Comparison of ENCODE assay signal across 28 mouse cellular contexts in genomic region chr6:123175549-123175948, GRCm38 (mm10). TPM values are rescaled to one million over a fixed set of nuclear protein-coding genes. Genes with fewer than 3 reads are reported as not detected.
DNase-seq lines count a peak whose midpoint lies in the region; ATAC-seq and TF ChIP-seq lines count a peak whose summit lies in the region.
"Had no signal": no experiment of that assay in that cellular context is flagged by ENCODE, and none has a peak within 500 bp of the region (broad histone marks: within the 10 kb centered on the region; RNA-seq: fewer than 3 reads in every experiment).

No protein-coding gene starts in this region.

- peak; percentile 46 to 86; a peak in 1 of 4 replicates for ATAC-seq in hematopoietic stem cell, adult 5-6 weeks (replicated peaks in 1 of 2; ENCODE audit: insufficient read depth in 1 of 2, low FRiP score in 2 of 2, low TSS enrichment in 1 of 2, low read depth in 1 of 2, poor library complexity in 2 of 2, severe bottlenecking in 2 of 2)
- peak; percentile 75; the same call in 1 of the 2 replicates for ATAC-seq in neutrophil, adult 5-6 weeks (ENCODE audit: extremely low read depth, insufficient number of reproducible peaks, low FRiP score, poor library complexity, severe bottlenecking)
- no peak for ATAC-seq in activated CD4-positive, CD25-positive, alpha-beta regulatory T cell, adult 4 months
- no peak for ATAC-seq in midbrain, postnatal 0 days (ENCODE audit: low FRiP score)
- ATAC-seq: forebrain, embryonic 14.5 days; hindbrain, postnatal 0 days had no signal

- H3K36me3 ChIP-seq in midbrain, postnatal 0 days (ENCODE audit: insufficient read depth, low read length) = no peaks in the 10 kb centered on the region
- H3K36me3 ChIP-seq: embryonic facial prominence, embryonic 15.5 days; forebrain, embryonic 10.5 days; heart, embryonic 12.5 days; hindbrain, embryonic 13.5 days had no signal

- H3K27me3 ChIP-seq in midbrain, postnatal 0 days (ENCODE audit: insufficient read depth, low read length) = no peaks in the 10 kb centered on the region
- H3K27me3 ChIP-seq: embryonic facial prominence, embryonic 15.5 days; heart, embryonic 12.5 days; hindbrain, embryonic 13.5 days had no signal

- no peak overlapping the region for H3K9ac ChIP-seq in midbrain, postnatal 0 days (replicated peaks; ENCODE audit: low read length, poor library complexity, severe bottlenecking)
- H3K9ac ChIP-seq: embryonic facial prominence, embryonic 15.5 days; heart, embryonic 12.5 days; hindbrain, embryonic 13.5 days had no signal

- H3K4me3 ChIP-seq in bone marrow macrophage, adult 2 months (ENCODE audit: insufficient read depth, low read length) = no peak overlapping the region
- no peak overlapping the region for H3K4me3 ChIP-seq in midbrain, postnatal 0 days (ENCODE audit: low read depth, low read length)
- H3K4me3 ChIP-seq: embryonic facial prominence, embryonic 15.5 days; erythroblast, embryonic 14.5 days; forebrain, embryonic 10.5 days; heart, adult 2 months; heart, embryonic 12.5 days; hindbrain, embryonic 13.5 days had no signal

- no peak for TF ChIP-seq CTCF in bone marrow macrophage, adult 2 months (IDR thresholded peaks at IDR 0.05; ENCODE audit: low read depth, low read length)
- TF ChIP-seq CTCF in midbrain, postnatal 0 days (IDR thresholded peaks at IDR 0.05) = no peak

- WGBS in midbrain, postnatal 0 days = 85% methylated on average over 1 of the region's 1 CpGs

- H3K4me1 ChIP-seq in bone marrow macrophage, adult 2 months (ENCODE audit: control insufficient read depth, insufficient read depth, low read length) = peaks cover 20% of the 10 kb centered on the region
- H3K4me1 ChIP-seq in midbrain, postnatal 0 days (ENCODE audit: insufficient read depth, low read length) = no peaks in the 10 kb centered on the region
- H3K4me1 ChIP-seq: embryonic facial prominence, embryonic 15.5 days; forebrain, embryonic 10.5 days; heart, embryonic 12.5 days; hindbrain, embryonic 13.5 days had no signal

- H3K27ac ChIP-seq in bone marrow macrophage, adult 2 months (ENCODE audit: insufficient read depth, low read depth, low read length) = peak overlapping the region; percentile 68
- no peak overlapping the region for H3K27ac ChIP-seq in midbrain, postnatal 0 days (ENCODE audit: low read depth, low read length)
- H3K27ac ChIP-seq: embryonic facial prominence, embryonic 15.5 days; forebrain, embryonic 10.5 days; heart, adult 2 months; hindbrain, embryonic 13.5 days; hindbrain, postnatal 0 days had no signal

- no peak overlapping the region for H3K4me2 ChIP-seq in midbrain, postnatal 0 days (ENCODE audit: low read depth, low read length, poor library complexity, severe bottlenecking)
- H3K4me2 ChIP-seq: embryonic facial prominence, embryonic 15.5 days; heart, embryonic 12.5 days; hindbrain, embryonic 13.5 days had no signal

- peak; percentile 7 for DNase-seq in lung, postnatal 25 days (ENCODE audit: low spot score)
- no peak for DNase-seq in lung, postnatal 14 days
- no peak for DNase-seq in midbrain, postnatal 0 days (ENCODE audit: low spot score)
- DNase-seq: adrenal gland, adult 2 months; adrenal gland, postnatal 25 days; cerebellum, adult 2 months; cerebellum, postnatal 10 days; embryo, embryonic 11 days; gastrocnemius, postnatal 36 days; heart, postnatal 36 days had no signal

- no peak for TF ChIP-seq POLR2A in bone marrow macrophage, adult 2 months (IDR thresholded peaks at IDR 0.05; ENCODE audit: borderline replicate concordance, low read depth, low read length)

- no peaks in the 10 kb centered on the region for H3K9me3 ChIP-seq in midbrain, postnatal 0 days (ENCODE audit: low read length)
- H3K9me3 ChIP-seq: embryonic facial prominence, embryonic 15.5 days; forebrain, embryonic 10.5 days; hindbrain, embryonic 13.5 days had no signal

RNA-seq across cellular contexts. Expression of gene Clec4b2, which starts 2.9 kb away (rescaled TPM):
- polyA plus RNA-seq in bone marrow macrophage, adult 2 months (2012; ENCODE audit: insufficient read depth, insufficient read length, missing spikeins) = not detected in 2 replicates
- 0.89 and 4.1 TPM in 2 replicates for total RNA-seq in hematopoietic stem cell, adult 5-6 weeks (2017)
- 0.58 and 2.1 TPM in 2 replicates for total RNA-seq in neutrophil, adult 5-6 weeks (2017)
- not detected for polyA plus RNA-seq in activated CD4-positive, CD25-positive, alpha-beta regulatory T cell, adult 4 months (2017; shearing (Covaris generic))
- total RNA-seq in midbrain, postnatal 0 days (2014; rRNA removed) = not detected in 2 replicates
- polyA plus RNA-seq in midbrain, postnatal 0 days (2015; fragmentation: Nextera tagmentation; extraction: Ambion mirVana) = not detected in 2 replicates
- total RNA-seq: adrenal gland, postnatal 25 days; gastrocnemius, adult 8-10 months; gastrocnemius, postnatal 36 days; heart, adult 2 months; heart, postnatal 36 days; hindbrain, postnatal 0 days; MEL had no signal
- polyA plus RNA-seq: adrenal gland, adult 2 months; C2C12; cerebellum, adult 2 months; embryonic facial prominence, embryonic 11.5 days; embryonic facial prominence, embryonic 15.5 days; erythroblast, embryonic 14.5 days; forebrain, embryonic 10.5 days; forebrain, embryonic 14.5 days; heart, adult 2 months; heart, embryonic 12.5 days; heart, embryonic 16.5 days; hindbrain, embryonic 13.5 days; hindbrain, postnatal 0 days; intestine, embryonic 14.5 days had no signal

RNA-seq across cellular contexts. Expression of gene Clec4n, which starts 54.1 kb away (rescaled TPM):
- 161 and 162 TPM in 2 replicates for polyA plus RNA-seq in bone marrow macrophage, adult 2 months (2012; ENCODE audit: insufficient read depth, insufficient read length, missing spikeins)
- total RNA-seq in hematopoietic stem cell, adult 5-6 weeks (2017) = 0.99 TPM in 1 of 2 replicates, not detected in the other
- total RNA-seq in neutrophil, adult 5-6 weeks (2017) = 29.6 and 30.4 TPM in 2 replicates
- 1 to 10 TPM in 1 of 2 experiments, under 1 TPM in 1; 0.45 to 1.2 TPM for polyA plus RNA-seq in activated CD4-positive, CD25-positive, alpha-beta regulatory T cell, adult 4 months (2017; shearing (Covaris generic))
- 0.24 and 1.1 TPM in 2 replicates for total RNA-seq in midbrain, postnatal 0 days (2014; rRNA removed)
- polyA plus RNA-seq in midbrain, postnatal 0 days (2015; fragmentation: Nextera tagmentation; extraction: Ambion mirVana) = 0.94 and 1.2 TPM in 2 replicates
- total RNA-seq: gastrocnemius, postnatal 36 days; MEL had no signal
- polyA plus RNA-seq: C2C12; erythroblast, embryonic 14.5 days had no signal

Comparison
In these comparisons a context has a peak if more than half of its experiments do, and no peak if none do; other contexts are left out.
1. ATAC-seq: peak in hematopoietic stem cell, adult 5-6 weeks (2 of 2) and neutrophil, adult 5-6 weeks (single experiment); none in activated CD4-positive, CD25-positive, alpha-beta regulatory T cell, adult 4 months (single experiment) and midbrain, postnatal 0 days (single experiment).
2. RNA of gene Clec4n, which starts 54.1 kb away (total RNA-seq): 29.6 to 30.4 TPM in neutrophil, adult 5-6 weeks; 0.24 to 1.1 TPM in midbrain, postnatal 0 days and 0.99 TPM in hematopoietic stem cell, adult 5-6 weeks; every median in the first group is over 10 times any median in the second.